Mouse (Mus musculus): ENCODE results near the gene Tdp1. TPM values are rescaled to one million over a fixed set of nuclear protein-coding genes. Genes with fewer than 3 reads are reported as not detected.
A peak's percentile ranks its signal among the peaks of the same experiment; 100 is the strongest.
"Not testable (repeated sequence)": the region's sequence is repeated elsewhere in the genome, so short reads cannot be mapped to it uniquely, and the experiment has no call there.

Tdp1 gene
- polyA plus RNA-seq, 1 experiment from 2014 or later = 36.9 TPM

DNA sequence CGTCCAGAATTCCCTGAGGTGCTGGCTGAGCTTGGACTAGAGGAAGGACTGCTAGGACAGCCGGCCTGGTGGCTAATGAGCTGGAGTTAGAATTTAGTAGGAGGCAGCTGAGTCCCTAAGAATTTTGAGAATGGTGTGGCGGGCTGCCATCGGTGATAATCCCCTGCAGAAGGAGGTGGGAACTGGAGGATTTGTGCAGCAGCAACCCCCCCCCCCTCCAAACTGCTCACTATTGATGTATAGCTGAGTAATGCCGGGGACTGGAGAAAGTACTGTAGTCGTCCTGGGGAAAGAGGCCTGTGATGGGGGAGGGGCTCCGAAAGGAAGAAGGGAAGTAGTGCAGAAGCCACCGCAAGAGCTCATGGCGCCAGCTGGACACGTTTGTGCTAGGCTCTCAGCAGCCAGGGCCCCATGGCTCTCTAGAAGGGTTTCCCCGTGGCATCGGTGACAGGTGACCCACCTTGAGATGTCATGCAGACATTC, 82.6 kb downstream of the Tdp1 start:
- Histone ChIP-seq H3K4me2 (no peak overlapping the region; the same call in 1 of the 2 replicates), H3K27me3 (ENCODE audit: control insufficient read depth, insufficient read depth, low read length) (peaks cover 64% of the 10 kb centered on the region), H3K9me3 (replicated peaks; ENCODE audit: control insufficient read depth, low read length) (no peaks in the 10 kb centered on the region), H3K27ac (ENCODE audit: low read depth, low read length) (no peak overlapping the region), H3K4me3 (ENCODE audit: low read depth, low read length) (no peak overlapping the region), H3K9ac (ENCODE audit: low read depth, low read length) (no peak overlapping the region), H3K36me3 (ENCODE audit: control insufficient read depth, insufficient read depth, low read length) (no peaks in the 10 kb centered on the region), H3K4me1 (ENCODE audit: control insufficient read depth, insufficient read depth, low read length) (peaks cover 15% of the 10 kb centered on the region)
- 0 out of 2 replicates have a peak, but pooled peaks have one; percentile 12 for ATAC-seq (replicated peaks; ENCODE audit: insufficient number of reproducible peaks, low FRiP score, low TSS enrichment)
- WGBS (ENCODE audit: insufficient replicate concordance) = 13% methylated on average over 12 of the region's 12 CpGs

DNA sequence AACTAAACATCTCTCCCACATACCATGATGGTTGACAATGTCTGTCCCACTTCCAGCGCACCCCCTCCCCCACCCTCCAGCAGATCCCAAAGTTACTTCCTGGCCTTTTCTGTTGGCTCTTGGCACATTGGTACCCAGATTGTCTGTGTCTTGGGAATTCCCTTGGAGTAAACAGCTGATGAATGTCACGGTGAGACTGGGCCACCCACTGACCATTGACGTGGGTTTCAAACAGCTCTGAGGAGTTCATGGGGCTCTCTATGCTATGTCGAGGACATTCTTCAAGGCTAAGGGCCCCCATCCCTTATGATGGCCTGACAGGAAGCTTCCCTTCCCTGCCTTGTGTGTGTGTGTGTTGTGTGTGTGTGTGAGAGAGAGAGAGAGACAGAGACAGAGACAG, 85.6 kb downstream of the Tdp1 start:
- H3K27ac ChIP-seq (ENCODE audit: low read depth, low read length) = no peak overlapping the region
- H3K4me2 ChIP-seq = no peak overlapping the region
- H3K4me1 ChIP-seq (ENCODE audit: control insufficient read depth, insufficient read depth, low read length) = peaks cover 9% of the 10 kb centered on the region
- no peak for ATAC-seq (replicated peaks; ENCODE audit: insufficient number of reproducible peaks, low FRiP score, low TSS enrichment)
- no peak overlapping the region for H3K9ac ChIP-seq (ENCODE audit: low read depth, low read length)
- WGBS (ENCODE audit: insufficient replicate concordance) = 65% methylated on average over 4 of the region's 4 CpGs
- no peaks in the 10 kb centered on the region for H3K9me3 ChIP-seq (replicated peaks; ENCODE audit: control insufficient read depth, low read length)
- H3K27me3 ChIP-seq (ENCODE audit: control insufficient read depth, insufficient read depth, low read length) = peaks cover 45% of the 10 kb centered on the region
- H3K4me3 ChIP-seq (ENCODE audit: low read depth, low read length) = no peak overlapping the region
- H3K36me3 ChIP-seq (ENCODE audit: control insufficient read depth, insufficient read depth, low read length) = no peaks in the 10 kb centered on the region

DNA sequence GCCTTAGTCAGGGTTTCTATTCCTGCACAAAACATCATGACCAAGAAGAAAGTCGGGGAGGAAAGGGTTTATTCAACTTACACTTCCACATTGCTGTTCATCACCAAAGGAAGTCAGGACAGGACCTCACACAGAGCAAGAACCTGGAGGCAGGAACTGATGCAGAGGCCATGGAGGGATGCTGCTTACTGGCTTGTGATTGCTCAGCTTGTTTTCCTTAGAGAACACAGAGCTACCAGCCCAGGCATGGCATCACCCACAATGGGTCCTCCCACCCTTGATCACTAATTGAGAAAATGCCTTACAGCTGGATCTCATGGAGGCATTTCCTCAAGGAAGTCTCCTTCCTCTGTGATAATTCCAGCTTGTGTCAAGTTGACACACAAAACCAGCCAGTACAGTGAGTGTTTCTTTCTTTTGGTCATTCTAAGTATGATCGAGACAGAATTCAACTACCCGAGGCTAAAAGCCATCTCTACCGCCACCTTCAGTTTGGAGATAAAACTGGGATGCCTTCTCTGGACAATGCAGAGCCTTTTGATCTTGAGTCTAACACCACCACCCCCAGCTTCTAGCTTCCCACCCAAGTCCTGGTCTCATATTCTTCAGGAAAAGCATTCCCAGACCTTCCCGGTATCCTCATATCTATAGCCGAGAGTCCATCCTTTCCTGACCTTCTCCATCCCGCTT, 87.0 kb downstream of the Tdp1 start:
- peaks cover 32% of the 10 kb centered on the region for H3K27me3 ChIP-seq (ENCODE audit: control insufficient read depth, insufficient read depth, low read length)
- H3K4me2 ChIP-seq; H3K36me3 ChIP-seq (ENCODE audit: control insufficient read depth, insufficient read depth, low read length); H3K4me3 ChIP-seq (ENCODE audit: low read depth, low read length); H3K9me3 ChIP-seq (replicated peaks; ENCODE audit: control insufficient read depth, low read length); H3K9ac ChIP-seq (ENCODE audit: low read depth, low read length); ATAC-seq (replicated peaks; ENCODE audit: insufficient number of reproducible peaks, low FRiP score, low TSS enrichment); H3K27ac ChIP-seq (ENCODE audit: low read depth, low read length); H3K4me1 ChIP-seq (ENCODE audit: control insufficient read depth, insufficient read depth, low read length): not testable (repeated sequence)
- WGBS (ENCODE audit: insufficient replicate concordance) = 65% methylated on average over 7 of the region's 7 CpGs

DNA sequence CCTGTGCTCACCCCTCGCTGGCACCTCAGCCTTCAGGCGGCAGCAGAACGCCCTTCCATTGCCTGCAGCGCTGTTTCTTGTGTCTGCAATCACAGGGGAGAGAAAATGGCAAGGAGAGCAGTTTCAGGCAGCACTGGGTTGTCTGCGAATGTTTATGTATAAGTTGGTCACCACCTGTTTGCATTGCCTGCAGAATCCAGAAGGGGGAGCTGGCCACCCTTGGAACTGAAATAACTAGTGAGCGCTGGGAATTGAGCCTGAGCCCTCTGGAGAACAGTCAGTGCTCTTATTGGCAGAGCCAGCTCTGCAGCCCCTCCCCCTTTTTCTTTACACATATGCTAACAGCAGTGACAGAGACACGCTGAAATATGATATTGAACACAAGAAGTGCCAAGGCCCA, 88.5 kb downstream of the Tdp1 start:
- no peaks in the 10 kb centered on the region for H3K36me3 ChIP-seq (ENCODE audit: control insufficient read depth, insufficient read depth, low read length)
- WGBS (ENCODE audit: insufficient replicate concordance) = 50% methylated on average over 7 of the region's 7 CpGs
- peaks cover 17% of the 10 kb centered on the region for H3K27me3 ChIP-seq (ENCODE audit: control insufficient read depth, insufficient read depth, low read length)
- H3K4me2 ChIP-seq = no peak overlapping the region
- H3K4me3 ChIP-seq (ENCODE audit: low read depth, low read length) = no peak overlapping the region
- H3K27ac ChIP-seq (ENCODE audit: low read depth, low read length) = no peak overlapping the region
- no peaks in the 10 kb centered on the region for H3K4me1 ChIP-seq (ENCODE audit: control insufficient read depth, insufficient read depth, low read length)
- no peak overlapping the region for H3K9ac ChIP-seq (ENCODE audit: low read depth, low read length)
- no peaks in the 10 kb centered on the region for H3K9me3 ChIP-seq (replicated peaks; ENCODE audit: control insufficient read depth, low read length)
- no peak for ATAC-seq (replicated peaks; ENCODE audit: insufficient number of reproducible peaks, low FRiP score, low TSS enrichment)

DNA sequence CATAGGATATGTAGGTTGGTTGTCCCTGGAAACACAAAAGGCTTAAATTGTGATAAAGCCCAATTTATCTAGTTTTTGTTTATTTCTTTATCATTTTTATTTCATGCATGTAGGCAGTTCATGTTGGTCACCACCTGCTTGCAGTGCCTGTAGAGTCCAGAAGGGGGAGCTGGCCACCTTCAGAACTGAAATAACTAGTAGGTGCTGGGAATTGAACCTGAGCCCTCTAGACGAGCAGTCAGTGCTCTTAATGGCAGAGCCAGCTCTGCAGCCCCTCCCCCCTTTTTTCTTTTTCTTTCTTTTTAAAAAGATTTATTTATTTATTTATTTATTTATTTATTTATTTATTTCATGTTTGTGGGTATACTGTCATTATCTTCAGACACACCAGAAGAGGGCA, 89.3 kb downstream of the Tdp1 start:
- no peak for ATAC-seq (replicated peaks; ENCODE audit: insufficient number of reproducible peaks, low FRiP score, low TSS enrichment)
- Histone ChIP-seq H3K36me3 (ENCODE audit: control insufficient read depth, insufficient read depth, low read length) (no peaks in the 10 kb centered on the region), H3K9ac (ENCODE audit: low read depth, low read length) (no peak overlapping the region), H3K27ac (ENCODE audit: low read depth, low read length) (no peak overlapping the region), H3K4me2 (no peak overlapping the region), H3K9me3 (replicated peaks; ENCODE audit: control insufficient read depth, low read length) (no peaks in the 10 kb centered on the region), H3K4me1 (ENCODE audit: control insufficient read depth, insufficient read depth, low read length) (no peaks in the 10 kb centered on the region), H3K27me3 (ENCODE audit: control insufficient read depth, insufficient read depth, low read length) (peaks cover 9% of the 10 kb centered on the region), H3K4me3 (ENCODE audit: low read depth, low read length) (no peak overlapping the region)
- WGBS (ENCODE audit: insufficient replicate concordance) = 76% methylated on average over 1 of the region's 1 CpGs

DNA sequence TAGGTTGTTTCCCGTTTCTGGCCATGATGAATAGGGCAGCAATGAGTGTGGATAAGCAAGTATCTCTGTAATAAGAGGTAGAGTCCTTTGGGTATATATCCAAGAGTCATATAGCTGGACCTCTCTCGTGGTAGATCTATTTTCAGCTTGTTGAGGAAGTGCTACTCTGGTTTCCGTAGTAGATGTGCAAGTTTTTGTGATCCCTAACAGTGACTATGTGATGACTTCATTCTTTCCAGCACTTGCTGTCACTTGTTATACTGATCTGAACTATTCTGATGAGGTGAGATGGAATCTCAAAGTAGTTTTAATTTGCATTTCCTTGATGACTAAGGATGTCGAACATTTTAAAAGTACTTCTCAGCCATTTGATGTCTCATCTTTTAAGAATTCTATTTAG, 95.2 kb downstream of the Tdp1 start:
- Histone ChIP-seq H3K36me3 (ENCODE audit: control insufficient read depth, insufficient read depth, low read length) (no peaks in the 10 kb centered on the region), H3K4me1 (ENCODE audit: control insufficient read depth, insufficient read depth, low read length) (no peaks in the 10 kb centered on the region), H3K4me3 (ENCODE audit: low read depth, low read length) (no peak overlapping the region), H3K27me3 (ENCODE audit: control insufficient read depth, insufficient read depth, low read length) (no peaks in the 10 kb centered on the region), H3K9ac (ENCODE audit: low read depth, low read length) (no peak overlapping the region), H3K27ac (ENCODE audit: low read depth, low read length) (no peak overlapping the region), H3K4me2 (no peak overlapping the region), H3K9me3 (replicated peaks; ENCODE audit: control insufficient read depth, low read length) (no peaks in the 10 kb centered on the region)
- ATAC-seq (replicated peaks; ENCODE audit: insufficient number of reproducible peaks, low FRiP score, low TSS enrichment) = no peak
- 70% methylated on average over 4 of the region's 4 CpGs for WGBS (ENCODE audit: insufficient replicate concordance)

DNA sequence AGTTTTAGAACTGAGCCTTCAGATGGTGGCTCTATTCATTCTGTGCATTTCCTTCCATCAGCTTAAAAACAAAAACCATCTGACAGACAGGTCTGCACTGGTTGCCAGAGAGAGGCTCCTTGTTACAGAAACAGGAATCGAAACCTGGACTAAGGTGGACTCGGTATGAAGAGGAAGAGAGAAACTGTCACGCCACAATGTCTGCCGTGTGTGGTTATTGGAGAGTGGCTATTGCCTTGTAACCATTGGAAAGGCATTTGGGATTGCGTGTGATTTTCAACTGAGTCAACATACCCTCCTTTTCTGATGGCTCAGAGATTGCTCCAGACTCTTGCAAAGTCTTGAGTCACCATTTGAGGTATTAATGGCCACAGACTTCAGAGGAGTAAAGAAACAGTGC, 102.5 kb downstream of the Tdp1 start:
- H3K4me1 ChIP-seq (ENCODE audit: control insufficient read depth, insufficient read depth, low read length) = no peaks in the 10 kb centered on the region
- WGBS (ENCODE audit: insufficient replicate concordance) = 89% methylated on average over 5 of the region's 5 CpGs
- no peak overlapping the region for H3K27ac ChIP-seq (ENCODE audit: low read depth, low read length)
- H3K9ac ChIP-seq (ENCODE audit: low read depth, low read length) = no peak overlapping the region
- H3K27me3 ChIP-seq (ENCODE audit: control insufficient read depth, insufficient read depth, low read length) = no peaks in the 10 kb centered on the region
- no peak for ATAC-seq (replicated peaks; ENCODE audit: insufficient number of reproducible peaks, low FRiP score, low TSS enrichment)
- no peak overlapping the region for H3K4me3 ChIP-seq (ENCODE audit: low read depth, low read length)
- H3K4me2 ChIP-seq = no peak overlapping the region
- H3K9me3 ChIP-seq (replicated peaks; ENCODE audit: control insufficient read depth, low read length) = no peaks in the 10 kb centered on the region
- no peaks in the 10 kb centered on the region for H3K36me3 ChIP-seq (ENCODE audit: control insufficient read depth, insufficient read depth, low read length)

DNA sequence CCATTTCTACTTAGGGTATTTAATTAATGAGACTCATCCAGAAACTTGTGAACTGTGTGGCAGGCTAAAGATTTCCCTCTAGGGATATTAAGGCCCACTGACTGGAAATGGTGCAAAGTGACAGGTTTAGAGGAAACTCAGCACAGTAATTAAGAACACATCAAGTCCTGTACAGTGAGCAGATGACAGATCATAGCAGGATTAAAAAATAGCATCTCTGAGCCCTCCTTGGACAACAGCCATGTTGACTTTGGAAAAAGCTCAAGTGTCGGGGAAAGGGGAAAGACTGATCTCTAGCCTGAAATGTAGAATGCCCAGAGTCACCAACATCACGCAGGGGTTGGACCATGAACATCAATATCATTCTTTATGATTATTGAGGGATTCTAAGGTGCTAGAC, 103.8 kb downstream of the Tdp1 start:
- ATAC-seq (replicated peaks; ENCODE audit: insufficient number of reproducible peaks, low FRiP score, low TSS enrichment) = no peak
- no peaks in the 10 kb centered on the region for H3K9me3 ChIP-seq (replicated peaks; ENCODE audit: control insufficient read depth, low read length)
- no peak overlapping the region for H3K4me2 ChIP-seq
- no peaks in the 10 kb centered on the region for H3K4me1 ChIP-seq (ENCODE audit: control insufficient read depth, insufficient read depth, low read length)
- no peak overlapping the region for H3K27ac ChIP-seq (ENCODE audit: low read depth, low read length)
- H3K27me3 ChIP-seq (ENCODE audit: control insufficient read depth, insufficient read depth, low read length) = no peaks in the 10 kb centered on the region
- no peaks in the 10 kb centered on the region for H3K36me3 ChIP-seq (ENCODE audit: control insufficient read depth, insufficient read depth, low read length)
- no peak overlapping the region for H3K9ac ChIP-seq (ENCODE audit: low read depth, low read length)
- 82% methylated on average over 2 of the region's 2 CpGs for WGBS (ENCODE audit: insufficient replicate concordance)
- no peak overlapping the region for H3K4me3 ChIP-seq (ENCODE audit: low read depth, low read length)

DNA sequence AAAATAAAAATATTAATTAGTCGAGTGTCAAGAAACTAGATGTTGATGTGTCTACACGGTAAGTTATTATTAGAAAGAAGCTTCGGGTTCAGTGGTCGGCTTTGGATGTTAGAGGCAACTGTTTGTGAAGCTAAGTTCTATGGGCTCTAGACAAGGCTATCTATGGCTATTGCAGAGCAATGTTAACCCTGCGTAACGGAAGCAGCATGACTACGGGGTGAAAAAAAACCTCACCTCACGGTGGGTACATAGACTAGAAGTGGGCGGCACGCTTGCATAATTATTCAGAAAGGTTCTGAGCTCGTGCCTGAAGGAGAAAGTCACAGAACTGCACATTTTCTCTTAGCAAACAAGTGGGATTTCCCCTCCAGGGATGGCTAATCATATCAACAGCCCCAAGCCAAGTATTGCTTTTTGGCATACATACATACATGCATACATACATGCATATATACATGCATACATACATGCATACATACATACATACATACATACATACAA, 108.1 kb downstream of the Tdp1 start:
- Histone ChIP-seq H3K36me3 (ENCODE audit: control insufficient read depth, insufficient read depth, low read length) (no peaks in the 10 kb centered on the region), H3K9me3 (replicated peaks; ENCODE audit: control insufficient read depth, low read length) (no peaks in the 10 kb centered on the region), H3K4me2 (no peak overlapping the region), H3K27me3 (ENCODE audit: control insufficient read depth, insufficient read depth, low read length) (no peaks in the 10 kb centered on the region), H3K4me1 (ENCODE audit: control insufficient read depth, insufficient read depth, low read length) (no peaks in the 10 kb centered on the region), H3K27ac (ENCODE audit: low read depth, low read length) (no peak overlapping the region), H3K4me3 (ENCODE audit: low read depth, low read length) (no peak overlapping the region), H3K9ac (ENCODE audit: low read depth, low read length) (no peak overlapping the region)
- ATAC-seq (replicated peaks; ENCODE audit: insufficient number of reproducible peaks, low FRiP score, low TSS enrichment) = no peak
- WGBS (ENCODE audit: insufficient replicate concordance) = 85% methylated on average over 11 of the region's 11 CpGs

Data from heart, embryonic 11.5 days (tissue).